Mouse (Mus musculus) subcutaneous adipose tissue, adult 2 months (tissue): ENCODE data around the gene Tbp. TPM values are rescaled to one million over a fixed set of nuclear protein-coding genes. Genes with fewer than 3 reads are reported as not detected.

Experiments
- polyA plus RNA-seq: library from polyadenylated mRNA; depleted of rRNA; stranded (reverse); fragments of >200 nt; gene quantifications from 2 replicates; pipeline ENCODE4 v1.2.3, GENCODE M21; 2012; ENCODE audit warnings: low replicate concordance; rRNA removed

Gene Tbp
- polyA plus RNA-seq = 24.0 and 43.0 TPM in 2 replicates

GRCm38 (mm10) chr17:15499656-15500394 lies at the start of gene Tbp, which contains the start of gene Psmb1:
TSS of gene Tbp (plus strand) at chr17:15499888.
TSS of gene Psmb1 (minus strand) at chr17:15499751.

GRCm38 (mm10) chr17:15526986-15527810 lies 27.5 kb downstream of the Tbp start, which contains the start of gene Pdcd2:
TSS of gene Pdcd2 (minus strand) at chr17:15527301.

GRCm38 (mm10) chr17:15564014-15564927 lies 64.6 kb downstream of the Tbp start, which contains the start of gene Prdm9:
TSS of gene Prdm9 (minus strand) at chr17:15564354.

Other genes with a start within 250 kb of the Tbp start
- 9.9 and 21.3 TPM in 2 replicates for gene Dll1, start 123.0 kb upstream of the Tbp start, polyA plus RNA-seq
- gene Fam120b, start 103.7 kb upstream of the Tbp start, polyA plus RNA-seq = 11.5 and 16.9 TPM in 2 replicates
- gene Psmb1, start 137 bp upstream of the Tbp start, polyA plus RNA-seq = 131 and 169 TPM in 2 replicates
- gene Pdcd2, start 27.4 kb downstream of the Tbp start, polyA plus RNA-seq = 13.0 and 22.7 TPM in 2 replicates
- 2.1 and 4.1 TPM in 2 replicates for gene Prdm9, start 64.5 kb downstream of the Tbp start, polyA plus RNA-seq
- gene Chd1, start 205.1 kb downstream of the Tbp start, polyA plus RNA-seq = 2.2 and 5.8 TPM in 2 replicates